Mouse (Mus musculus) neutrophil, adult 59 days (primary cell): ENCODE measurements around the gene Bcl10. TPM values are rescaled to one million over a fixed set of nuclear protein-coding genes. Genes with fewer than 3 reads are reported as not detected.

Source experiments
- total RNA-seq, 2 experiments: library from RNA; stranded (reverse); gene quantifications; 1 replicate in 1 of 2; 2 replicates in 1 of 2; pipeline ENCODE4 v1.2.4; 2023

Bcl10 gene
- 10 to 100 TPM; 79.7 to 82.1 TPM for total RNA-seq

GRCm38 (mm10) chr3:145922019-145922854 is at the start of gene Bcl10:
Gene Bcl10 (plus strand): TSS chr3:145922804.

GRCm38 (mm10) chr3:145937505-145938404 is 15.2 kb downstream of the Bcl10 start, which contains the start of gene 2410004B18Rik:
Gene 2410004B18Rik (plus strand): TSS chr3:145938014.

Other genes starting within 250 kb of the Bcl10 start
- gene Ddah1, start 164.1 kb upstream of the Bcl10 start, total RNA-seq, result under 1 TPM; 0.22 to 0.64 TPM
- gene 2410004B18Rik, start 15.2 kb downstream of the Bcl10 start, total RNA-seq, result 10 to 100 TPM; 26.9 to 30.9 TPM
- gene Syde2, start 65.1 kb downstream of the Bcl10 start, total RNA-seq, result under 1 TPM; 0.07 to 0.16 TPM
- not detected for gene Wdr63, start 185.3 kb downstream of the Bcl10 start, total RNA-seq
- gene Mcoln3, start 194.6 kb downstream of the Bcl10 start, total RNA-seq, result not detected
- 1 to 10 TPM in 1 of 2 experiments, under 1 TPM in 1; 0.62 to 1.1 TPM for gene Mcoln2, start 227.0 kb downstream of the Bcl10 start, total RNA-seq